Comparison of ENCODE assay signal across 26 mouse cellular contexts in genomic region chr7:63583310-63583709, GRCm38 (mm10).
DNase-seq lines count a peak whose midpoint lies in the region; ATAC-seq and TF ChIP-seq lines count a peak whose summit lies in the region.
"Had no signal": no experiment of that assay in that cellular context is flagged by ENCODE, and none has a peak within 500 bp of the region (broad histone marks: within the 10 kb centered on the region; RNA-seq: fewer than 3 reads in every experiment).

No protein-coding gene starts in this region.

- no peaks in the 10 kb centered on the region for H3K36me3 ChIP-seq in hindbrain, embryonic 12.5 days
- H3K36me3 ChIP-seq in hindbrain, embryonic 14.5 days (replicated peaks; ENCODE audit: control insufficient read depth, insufficient read depth), result no peaks in the 10 kb centered on the region
- H3K36me3 ChIP-seq in neural tube, embryonic 13.5 days, result no peaks in the 10 kb centered on the region
- no peaks in the 10 kb centered on the region for H3K36me3 ChIP-seq in forebrain, embryonic 15.5 days
- H3K36me3 ChIP-seq: forebrain, embryonic 10.5 days; heart, embryonic 10.5 days; heart, embryonic 13.5 days; hindbrain, embryonic 15.5 days had no signal

- no peak for DNase-seq in hindbrain, embryonic 14.5 days (ENCODE audit: low spot score)
- DNase-seq in layer of hippocampus, adult 2 months (ENCODE audit: low spot score in 2 of 2), result no peak
- no peak for DNase-seq in layer of hippocampus, postnatal 25 days (ENCODE audit: extremely low spot score in 1 of 2, low spot score in 1 of 2)
- DNase-seq in mesoderm, embryonic 11.5 days (ENCODE audit: low read depth, low spot score), result peak; percentile 13
- DNase-seq: adrenal gland, adult 2 months; adrenal gland, postnatal 14 days; cerebellum, adult 11 months; cerebellum, adult 8-10 months; cerebellum, postnatal 10 days; forebrain, postnatal 0 days; gastrocnemius, postnatal 10 days; gastrocnemius, postnatal 36 days; heart, adult 2 months; heart, postnatal 14 days; heart, postnatal 4 days had no signal

- H3K4me3 ChIP-seq in hindbrain, embryonic 12.5 days, result no peak overlapping the region
- H3K4me3 ChIP-seq in hindbrain, embryonic 14.5 days (replicated peaks; ENCODE audit: low read length), result no peak overlapping the region
- H3K4me3 ChIP-seq in layer of hippocampus, adult 2 months, result no peak overlapping the region
- no peak overlapping the region for H3K4me3 ChIP-seq in neural tube, embryonic 13.5 days
- H3K4me3 ChIP-seq in forebrain, embryonic 15.5 days, result no peak overlapping the region
- H3K4me3 ChIP-seq: forebrain, embryonic 10.5 days; forebrain, embryonic 13.5 days; heart, adult 2 months; heart, embryonic 10.5 days; heart, embryonic 13.5 days; hindbrain, embryonic 15.5 days had no signal

- ATAC-seq in hindbrain, embryonic 12.5 days (ENCODE audit: low FRiP score), result 0 out of 2 replicates have a peak, but pooled peaks have one; percentile 29
- ATAC-seq in hindbrain, embryonic 14.5 days (ENCODE audit: low FRiP score), result no peak
- ATAC-seq in neural tube, embryonic 13.5 days (ENCODE audit: low read depth), result peak; percentile 43; the same call in 1 of the 2 replicates
- ATAC-seq in forebrain, embryonic 15.5 days (replicated peaks), result no peak
- ATAC-seq: CD4-positive, CD25-positive, alpha-beta regulatory T cell, adult 4 months; forebrain, embryonic 13.5 days; forebrain, postnatal 0 days; inflammation-experienced regulatory T-cells, adult 6 months; intestine, embryonic 16.5 days had no signal

- H3K4me1 ChIP-seq in hindbrain, embryonic 12.5 days, result no peaks in the 10 kb centered on the region
- H3K4me1 ChIP-seq in hindbrain, embryonic 14.5 days (replicated peaks; ENCODE audit: control insufficient read depth, insufficient read depth, low read length), result no peaks in the 10 kb centered on the region
- H3K4me1 ChIP-seq in neural tube, embryonic 13.5 days (replicated peaks), result peaks cover 7% of the 10 kb centered on the region
- H3K4me1 ChIP-seq in forebrain, embryonic 15.5 days, result no peaks in the 10 kb centered on the region
- H3K4me1 ChIP-seq: forebrain, embryonic 10.5 days; forebrain, embryonic 13.5 days; heart, embryonic 10.5 days; heart, embryonic 13.5 days; hindbrain, embryonic 15.5 days had no signal

- no peaks in the 10 kb centered on the region for H3K9me3 ChIP-seq in hindbrain, embryonic 12.5 days (replicated peaks)
- H3K9me3 ChIP-seq in hindbrain, embryonic 14.5 days (ENCODE audit: control insufficient read depth, low read length), result no peaks in the 10 kb centered on the region
- no peaks in the 10 kb centered on the region for H3K9me3 ChIP-seq in neural tube, embryonic 13.5 days
- H3K9me3 ChIP-seq in forebrain, embryonic 15.5 days, result no peaks in the 10 kb centered on the region
- H3K9me3 ChIP-seq: forebrain, embryonic 10.5 days; forebrain, embryonic 13.5 days; heart, embryonic 10.5 days; heart, embryonic 13.5 days; hindbrain, embryonic 15.5 days had no signal

- WGBS in hindbrain, embryonic 12.5 days, result 78% methylated on average over 2 of the region's 2 CpGs
- WGBS in hindbrain, embryonic 14.5 days, result 73% methylated on average over 2 of the region's 2 CpGs
- 35% methylated on average over 2 of the region's 2 CpGs for WGBS in neural tube, embryonic 13.5 days
- 92% methylated on average over 2 of the region's 2 CpGs for WGBS in forebrain, embryonic 15.5 days

- H3K4me2 ChIP-seq in hindbrain, embryonic 12.5 days (replicated peaks), result no peak overlapping the region
- no peak overlapping the region for H3K4me2 ChIP-seq in hindbrain, embryonic 14.5 days (replicated peaks)
- H3K4me2 ChIP-seq in neural tube, embryonic 13.5 days, result no peak overlapping the region
- H3K4me2 ChIP-seq in forebrain, embryonic 15.5 days (replicated peaks), result no peak overlapping the region
- H3K4me2 ChIP-seq: forebrain, embryonic 13.5 days; heart, embryonic 13.5 days; hindbrain, embryonic 15.5 days had no signal

- H3K9ac ChIP-seq in hindbrain, embryonic 12.5 days, result no peak overlapping the region
- H3K9ac ChIP-seq in hindbrain, embryonic 14.5 days, result no peak overlapping the region
- H3K9ac ChIP-seq in neural tube, embryonic 13.5 days, result no peak overlapping the region
- no peak overlapping the region for H3K9ac ChIP-seq in forebrain, embryonic 15.5 days (replicated peaks)
- H3K9ac ChIP-seq: forebrain, embryonic 13.5 days; forebrain, postnatal 0 days; heart, embryonic 13.5 days; hindbrain, embryonic 15.5 days had no signal

- no peak for TF ChIP-seq CTCF in layer of hippocampus, adult 2 months (conservative IDR thresholded peaks at IDR 0.05)

- H3K27me3 ChIP-seq in hindbrain, embryonic 12.5 days, result no peaks in the 10 kb centered on the region
- H3K27me3 ChIP-seq in hindbrain, embryonic 14.5 days (ENCODE audit: control insufficient read depth, insufficient read depth, low read length), result no peaks in the 10 kb centered on the region
- no peaks in the 10 kb centered on the region for H3K27me3 ChIP-seq in neural tube, embryonic 13.5 days
- H3K27me3 ChIP-seq in forebrain, embryonic 15.5 days, result no peaks in the 10 kb centered on the region
- H3K27me3 ChIP-seq: forebrain, embryonic 13.5 days; heart, embryonic 13.5 days; hindbrain, embryonic 15.5 days had no signal

- H3K27ac ChIP-seq in hindbrain, embryonic 12.5 days, result 0 out of 2 replicates have a peak overlapping the region, but pooled peaks have one; percentile 7
- no peak overlapping the region for H3K27ac ChIP-seq in hindbrain, embryonic 14.5 days
- peak overlapping the region; percentile 73 for H3K27ac ChIP-seq in layer of hippocampus, adult 2 months
- peak overlapping the region; percentile 49 for H3K27ac ChIP-seq in neural tube, embryonic 13.5 days (replicated peaks)
- no peak overlapping the region for H3K27ac ChIP-seq in forebrain, embryonic 15.5 days (replicated peaks)
- H3K27ac ChIP-seq: forebrain, embryonic 10.5 days; forebrain, embryonic 13.5 days; heart, adult 2 months; heart, embryonic 10.5 days; heart, embryonic 13.5 days; hindbrain, embryonic 15.5 days had no signal

Comparison
In these comparisons a context has a peak if more than half of its experiments do, and no peak if none do; other contexts are left out.
1. ATAC-seq: peak in hindbrain, embryonic 12.5 days (single experiment) and neural tube, embryonic 13.5 days (single experiment); none in hindbrain, embryonic 14.5 days (single experiment) and forebrain, embryonic 15.5 days (single experiment).
2. H3K27ac ChIP-seq: peak in hindbrain, embryonic 12.5 days (single experiment), layer of hippocampus, adult 2 months (single experiment) and neural tube, embryonic 13.5 days (single experiment); none in hindbrain, embryonic 14.5 days (single experiment) and forebrain, embryonic 15.5 days (single experiment).